Mouse (Mus musculus) embryonic fibroblast, embryonic 13.5 days (primary cell): ENCODE measurements around the gene Ctsd.
"Not testable (repeated sequence)": the region's sequence is repeated elsewhere in the genome, so short reads cannot be mapped to it uniquely, and the experiment has no call there.

Experiments
- CTCF ChIP-seq: IDR thresholded peaks from 2 replicates; pipeline ENCODE4 v1.5.1; 2011; ENCODE audit warnings: mild to moderate bottlenecking, control low read depth, low read length, moderate library complexity, borderline replicate concordance; ENCODE audit not compliant: insufficient read depth
- POLR2A ChIP-seq: IDR thresholded peaks from 2 replicates; pipeline ENCODE4 v1.6.1; 2011; ENCODE audit warnings: low read depth, mild to moderate bottlenecking, control low read depth, low read length, moderate library complexity

DNA sequence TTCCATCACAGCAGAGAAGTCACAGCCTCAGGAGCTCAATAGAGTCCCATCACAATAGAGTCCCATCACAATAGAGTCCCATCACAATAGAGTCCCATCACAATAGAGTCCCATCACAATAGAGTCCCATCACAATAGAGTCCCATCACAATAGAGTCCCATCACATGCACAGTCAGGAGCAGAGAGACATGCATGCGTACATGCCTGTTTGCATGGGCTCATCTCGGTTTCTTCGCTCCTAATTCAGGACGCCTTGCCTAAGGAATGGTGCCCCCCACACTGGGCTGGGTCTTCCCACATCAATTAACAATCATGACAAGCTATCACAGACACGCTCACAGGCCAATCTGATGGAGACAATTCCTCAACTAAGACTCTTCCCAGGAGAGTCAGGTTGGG, 17.3 kb upstream of the Ctsd start:
- not testable (repeated sequence) for TF ChIP-seq CTCF, POLR2A
